Mouse (Mus musculus): ENCODE results near the gene Gm5148.

DNA sequence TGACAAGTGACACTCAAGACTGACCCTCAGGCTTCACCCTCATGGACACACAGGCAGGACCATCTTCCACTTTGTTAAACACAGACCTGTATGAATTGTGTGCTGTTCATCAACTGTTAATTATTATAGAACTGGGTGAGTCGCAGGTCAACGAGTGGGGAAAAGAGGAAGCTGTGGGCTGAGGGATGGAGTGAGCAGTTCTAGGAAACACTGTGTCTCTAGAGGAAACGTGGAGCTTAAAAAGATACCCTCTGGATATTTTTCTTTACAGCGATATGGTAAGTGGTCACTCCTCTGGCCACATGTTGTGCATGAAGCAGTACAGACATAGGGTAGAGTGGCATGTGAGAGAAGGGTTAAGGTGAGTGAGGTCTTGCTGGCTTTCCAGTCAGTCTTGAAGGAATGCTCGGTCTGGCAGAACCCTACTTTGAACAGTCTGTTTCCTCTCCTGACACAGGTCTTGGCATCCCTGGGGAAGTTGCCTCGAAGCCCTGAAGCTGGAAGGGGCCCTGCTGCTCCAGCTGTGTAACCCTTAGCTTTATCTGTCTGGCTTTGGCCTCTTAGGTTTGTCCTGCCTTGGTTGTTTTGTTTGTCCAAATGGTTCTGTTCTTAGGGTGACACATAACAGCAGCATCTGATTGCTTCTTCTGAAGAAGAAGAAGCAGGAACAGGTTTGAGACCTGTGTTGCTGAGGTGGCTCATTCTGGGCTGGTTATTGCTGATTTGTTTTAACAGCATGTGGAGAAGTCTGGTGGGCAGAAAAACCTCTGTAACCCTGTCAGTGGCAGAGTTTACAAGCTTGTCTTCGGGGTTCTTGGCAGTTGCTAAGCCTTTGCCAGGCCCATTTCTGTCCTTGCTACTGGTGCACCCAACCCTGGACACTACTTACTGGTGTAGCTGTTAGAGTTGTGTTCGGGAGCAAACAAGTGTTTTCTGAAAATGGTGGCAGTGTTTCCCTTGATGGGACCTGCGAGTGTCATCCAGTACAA lies 4.1 kb upstream of the Gm5148 start:
- TF ChIP-seq ETS1 (IDR thresholded peaks at IDR 0.05; ENCODE audit: low read depth, low read length) = no peak
- no peak for TF ChIP-seq SMC3 (IDR thresholded peaks at IDR 0.05; ENCODE audit: low read depth, low read length)
- TF ChIP-seq POLR2A (IDR thresholded peaks at IDR 0.05; ENCODE audit: control insufficient read depth in 1 of 2, insufficient read depth in 1 of 2, low read depth in 1 of 2, low read length in 2 of 2, poor library complexity in 1 of 2) = peak in 1 of 2 experiments; percentile 13; a peak in 1 of 4 replicates
- TF ChIP-seq MEF2A (IDR thresholded peaks at IDR 0.05; ENCODE audit: extremely low read depth, insufficient replicate concordance, low read depth, low read length, poor library complexity, severe bottlenecking) = no peak
- no peak for TF ChIP-seq CTCF (IDR thresholded peaks at IDR 0.05 in 2 of 3, conservative IDR thresholded peaks at IDR 0.05 in 1 of 3; ENCODE audit: control insufficient read depth in 1 of 3, insufficient read depth in 1 of 3, low read depth in 2 of 3, low read length in 3 of 3, poor library complexity in 1 of 3, severe bottlenecking in 1 of 3)
- no peak for TF ChIP-seq POLR2AphosphoS5 (IDR thresholded peaks at IDR 0.05; ENCODE audit: borderline replicate concordance, low read depth, low read length)
- no peak for TF ChIP-seq CHD1 (IDR thresholded peaks at IDR 0.05; ENCODE audit: low read depth, low read length)
- TF ChIP-seq MYB (IDR thresholded peaks at IDR 0.05; ENCODE audit: low read depth, low read length) = no peak
- TF ChIP-seq HCFC1 (IDR thresholded peaks at IDR 0.05; ENCODE audit: low read depth, low read length) = no peak

Measured in MEL (cell line).